Mouse (Mus musculus) retina, postnatal 7 days (tissue): ENCODE measurements at regions not wholly inside any gene's neighbourhood (a gene's known extent, or its start where the extent isn't known, plus 50 kb on each side); places are given as distances from the start of the nearest gene placed in this dataset.

ENCODE experiments used
- DNase-seq: peaks from one replicate; pipeline ENCODE4 v3.0.0-alpha.2; 2012; ENCODE audit warnings: low read depth, low spot score

- no peak for DNase-seq
These were observed 487.7 kb upstream of the Hs6st1 start for GRCm38 (mm10) chr1:35580474-35580873.

GRCm38 (mm10) chr1:35587900-35588299 is 480.3 kb upstream of the Hs6st1 start:
- no peak for DNase-seq

- DNase-seq: no peak
These were observed 479.3 kb upstream of the Hs6st1 start for GRCm38 (mm10) chr1:35588939-35589338.

- DNase-seq: no peak
These were observed 467.4 kb upstream of the Hs6st1 start for GRCm38 (mm10) chr1:35600847-35601246.

GRCm38 (mm10) chr1:35615131-35615530 is 453.1 kb upstream of the Hs6st1 start:
- no peak for DNase-seq

- no peak for DNase-seq
These were observed 448.7 kb upstream of the Hs6st1 start for GRCm38 (mm10) chr1:35619476-35619875.

GRCm38 (mm10) chr1:35642595-35642994 is 425.6 kb upstream of the Hs6st1 start:
- no peak for DNase-seq

GRCm38 (mm10) chr1:35653119-35653956 is 414.9 kb upstream of the Hs6st1 start:
- no peak for DNase-seq

- no peak for DNase-seq
These were observed 405.2 kb upstream of the Hs6st1 start for GRCm38 (mm10) chr1:35663006-35663405.

- DNase-seq: no peak
These were observed 394.7 kb upstream of the Hs6st1 start for GRCm38 (mm10) chr1:35673524-35673923.

- no peak for DNase-seq
These were observed 394.2 kb upstream of the Hs6st1 start for GRCm38 (mm10) chr1:35673992-35674391.

- no peak for DNase-seq
These were observed 385.7 kb upstream of the Hs6st1 start for GRCm38 (mm10) chr1:35682511-35682949.

GRCm38 (mm10) chr1:35685651-35686050 is 382.5 kb upstream of the Hs6st1 start:
- no peak for DNase-seq

- DNase-seq: no peak
These were observed 373.9 kb upstream of the Hs6st1 start for GRCm38 (mm10) chr1:35694349-35694748.

GRCm38 (mm10) chr1:35694775-35695591 is 373.2 kb upstream of the Hs6st1 start:
- no peak for DNase-seq

GRCm38 (mm10) chr1:35697218-35697617 is 371.0 kb upstream of the Hs6st1 start:
- no peak for DNase-seq

- no peak for DNase-seq
These were observed 370.2 kb upstream of the Hs6st1 start for GRCm38 (mm10) chr1:35697834-35698500.

- no peak for DNase-seq
These were observed 365.6 kb upstream of the Hs6st1 start for GRCm38 (mm10) chr1:35702585-35702984.

GRCm38 (mm10) chr1:35706336-35706735 is 361.9 kb upstream of the Hs6st1 start:
- no peak for DNase-seq

GRCm38 (mm10) chr1:35708176-35708788 is 359.9 kb upstream of the Hs6st1 start:
- no peak for DNase-seq

- no peak for DNase-seq
These were observed 359.0 kb upstream of the Hs6st1 start for GRCm38 (mm10) chr1:35709214-35709613.

- DNase-seq: no peak
These were observed 354.2 kb upstream of the Hs6st1 start for GRCm38 (mm10) chr1:35713961-35714360.
